Mouse (Mus musculus): ENCODE results near the gene Wnt2.

DNA sequence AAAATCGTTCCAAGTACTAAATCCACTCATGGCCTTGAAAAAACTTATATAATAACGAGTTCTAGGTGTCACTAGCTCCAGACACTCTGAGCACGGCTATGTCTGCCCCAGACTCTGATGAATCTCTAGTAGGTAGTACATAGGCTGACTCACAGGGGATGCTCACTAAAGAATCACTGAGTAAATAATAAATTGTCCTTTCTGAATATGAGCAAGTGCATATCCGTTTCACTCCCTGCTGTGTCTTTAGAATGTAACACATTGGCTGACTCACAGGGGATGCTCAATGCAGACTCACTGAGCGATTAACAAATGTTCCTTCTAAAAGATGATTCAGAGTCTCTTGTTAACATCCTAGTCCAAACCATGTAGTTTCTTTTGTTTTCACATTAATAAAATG, 52.1 kb downstream of the Wnt2 start:
- TF ChIP-seq GATA1 (IDR thresholded peaks at IDR 0.05; ENCODE audit: borderline replicate concordance, low read length) (no peak), FLI1 (IDR thresholded peaks at IDR 0.05; ENCODE audit: low read length) (no peak)

Data from megakaryocyte, embryonic 14.5 days (primary cell).